Mouse (Mus musculus): Measurements from ENCODE around the gene Sfxn5.

DNA sequence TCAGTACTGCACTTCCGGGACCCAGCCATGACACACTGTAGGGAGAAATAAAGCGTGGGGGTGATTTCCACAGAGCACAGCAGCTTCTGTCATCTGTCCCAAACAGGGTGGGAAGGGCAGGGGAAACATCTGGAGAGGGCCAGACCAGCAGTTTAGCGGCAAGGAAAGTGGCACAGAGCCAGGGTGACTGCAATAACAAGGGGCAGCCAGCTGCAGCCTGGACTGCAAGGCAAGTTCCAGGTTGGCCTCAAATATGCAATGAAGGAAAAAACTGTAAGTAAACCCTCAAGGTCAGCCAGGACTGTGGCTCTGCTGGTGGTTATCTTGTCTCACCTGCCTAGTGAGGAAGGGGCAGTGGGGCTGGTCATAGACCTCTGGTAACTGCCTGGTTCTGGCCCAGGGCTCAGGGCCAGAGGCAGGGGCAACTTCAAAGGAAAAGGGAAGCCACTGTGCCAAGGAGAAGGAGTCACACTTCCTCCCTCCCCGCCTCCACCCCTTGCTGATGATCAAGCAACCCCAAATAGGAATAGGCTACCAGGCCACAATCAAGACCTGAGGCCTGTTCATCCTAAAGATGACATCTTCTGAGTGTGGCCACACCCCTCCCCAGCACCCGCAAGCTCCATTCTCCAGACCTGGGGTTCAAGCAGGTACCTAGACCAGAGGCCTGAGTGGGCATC is 36.1 kb upstream of the Sfxn5 start:
- TF ChIP-seq EP300 (IDR thresholded peaks at IDR 0.05; ENCODE audit: insufficient read depth, low read depth, low read length) = peak; percentile 82
- peak; percentile 42; the same call in 1 of the 2 replicates for TF ChIP-seq POLR2A (IDR thresholded peaks at IDR 0.05; ENCODE audit: insufficient read depth, low read depth, low read length)

Data from heart, adult 2 months (tissue).